Mouse (Mus musculus) lung, embryonic 16.5 days (tissue): ENCODE measurements around the gene Pknox2. TPM values are rescaled to one million over a fixed set of nuclear protein-coding genes. Genes with fewer than 3 reads are reported as not detected.

Experiments
- ATAC-seq: fragments of 200-750 bp; cut with Nextera tagmentation; 2 replicates; pipeline ENCODE4 v1.8.0; 2017; ENCODE audit warnings: low read depth, mild to moderate bottlenecking, moderate library complexity
- H3K27ac ChIP-seq: fragments of 300-500 bp; sonication (generic); 2 replicates; pipeline ENCODE4 v1.5.1; 2014; ENCODE audit warnings: mild to moderate bottlenecking, control low read depth, low read length
- H3K27me3 ChIP-seq: fragments of 300-500 bp; sonication (generic); 2 replicates; pipeline ENCODE4 v1.6.1; 2014; ENCODE audit warnings: low read depth, low read length, mixed read lengths; ENCODE audit not compliant: control insufficient read depth, insufficient read depth
- H3K36me3 ChIP-seq: fragments of 300-500 bp; sonication (generic); 2 replicates; pipeline ENCODE4 v1.6.1; 2014; ENCODE audit warnings: low read length; ENCODE audit not compliant: control insufficient read depth, insufficient read depth
- H3K4me1 ChIP-seq: fragments of 300-500 bp; sonication (generic); replicated peaks from 2 replicates; pipeline ENCODE4 v1.6.1; 2014; ENCODE audit warnings: low read length, mixed read lengths; ENCODE audit not compliant: control insufficient read depth, insufficient read depth
- H3K4me2 ChIP-seq: fragments of 300-500 bp; sonication (generic); 2 replicates; pipeline ENCODE4 v1.6.1; 2014; ENCODE audit warnings: low read depth, low read length, control low read depth
- H3K4me3 ChIP-seq: fragments of 300-500 bp; sonication (generic); 2 replicates; pipeline ENCODE4 v1.5.1; 2014; ENCODE audit warnings: mild to moderate bottlenecking, low read length, control low read depth
- H3K9ac ChIP-seq: fragments of 300-500 bp; sonication (generic); 2 replicates; pipeline ENCODE4 v1.6.1; 2014; ENCODE audit warnings: low read length, control low read depth
- H3K9me3 ChIP-seq: fragments of 300-500 bp; sonication (generic); 2 replicates; pipeline ENCODE4 v1.6.1; 2016; ENCODE audit warnings: low read length; ENCODE audit not compliant: control insufficient read depth
- WGBS: fragments of 180-500 bp; shearing (Covaris S2); extraction: QIAGEN DNeasy Blood & Tissue Kit; methylation state at CpG from one replicate; pipeline ENCODE4 v1.1.7; 2014; 5-methylcytosine and 5-hydroxymethylcytosine counted together
- polyA plus RNA-seq: library from polyadenylated mRNA; unstranded; fragments of >200 nt; fragmentation: Nextera tagmentation; extraction: Ambion mirVana; gene quantifications from 2 replicates; pipeline ENCODE4 v1.2.1, GENCODE M21; 2015

The Pknox2 gene
- polyA plus RNA-seq, 1 experiment from 2014 or later = 12.8 TPM

DNA sequence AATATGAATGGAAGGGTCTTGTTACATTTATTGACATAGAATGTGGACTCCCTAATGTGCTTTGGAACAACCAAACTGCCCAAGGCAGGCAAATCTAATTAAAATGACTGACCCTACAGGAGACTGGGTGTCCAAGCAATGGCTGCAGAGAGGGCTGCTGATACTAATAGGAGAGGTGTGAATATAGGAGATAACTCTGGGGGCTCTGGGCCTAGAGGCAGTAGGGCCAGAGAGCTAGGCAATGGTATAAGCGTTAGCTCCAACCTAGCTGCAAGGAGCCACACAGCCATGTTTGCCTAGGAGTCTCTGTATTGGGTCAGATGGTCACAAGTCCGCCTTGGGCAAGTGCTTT is 196.1 kb downstream of the Pknox2 start:
- Histone ChIP-seq H3K9me3 (no peaks in the 10 kb centered on the region), H3K27me3 (no peaks in the 10 kb centered on the region), H3K36me3 (no peaks in the 10 kb centered on the region), H3K4me1 (peaks cover 11% of the 10 kb centered on the region), H3K4me2 (no peak overlapping the region), H3K4me3 (no peak overlapping the region), H3K27ac (no peak overlapping the region), H3K9ac (no peak overlapping the region)
- WGBS = 77% methylated on average over 2 of the region's 2 CpGs
- ATAC-seq = no peak

DNA sequence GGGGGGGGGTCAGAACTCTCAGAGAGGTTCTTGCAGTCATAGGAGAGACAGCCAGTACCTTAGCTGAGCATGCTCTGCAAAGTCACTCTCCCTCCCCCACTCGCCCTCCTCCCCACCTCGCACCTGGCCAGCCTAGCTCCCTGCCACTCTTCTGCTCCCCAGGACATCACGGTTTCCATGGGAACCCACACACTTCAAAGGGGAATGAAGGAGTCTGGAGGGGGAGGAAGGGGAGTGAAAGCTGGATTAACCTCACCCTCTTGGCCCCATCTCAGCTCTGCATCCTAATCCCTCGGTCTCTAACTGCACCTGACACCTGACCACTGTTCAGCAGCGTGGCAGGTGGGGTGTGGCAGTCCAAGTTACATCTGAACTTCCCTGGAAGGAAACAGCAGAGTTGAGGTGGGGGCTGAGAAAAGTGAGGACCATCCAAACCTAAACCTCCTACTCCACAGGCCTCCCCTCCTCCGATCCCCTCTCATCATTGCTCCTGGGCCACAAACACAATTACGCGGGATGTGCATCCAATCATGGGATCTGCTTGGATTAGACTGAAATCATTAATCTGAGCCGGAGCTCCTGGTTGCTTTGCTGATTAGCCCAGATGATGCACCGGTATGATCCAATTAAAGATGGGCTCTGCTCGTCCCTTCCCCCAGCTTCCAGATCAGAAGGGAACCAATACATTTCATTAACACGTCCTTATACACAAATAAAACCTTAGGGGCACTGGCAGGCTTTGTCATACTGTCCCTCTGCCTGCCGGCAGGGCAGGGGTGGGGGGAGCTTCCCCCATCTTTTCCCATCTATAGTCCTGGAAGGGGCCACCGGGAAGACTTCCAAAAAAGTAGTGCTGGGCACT is 196.7 kb downstream of the Pknox2 start:
- Histone ChIP-seq H3K36me3 (no peaks in the 10 kb centered on the region), H3K4me1 (peaks cover 11% of the 10 kb centered on the region), H3K9me3 (no peaks in the 10 kb centered on the region), H3K4me3 (no peak overlapping the region), H3K4me2 (no peak overlapping the region), H3K27me3 (no peaks in the 10 kb centered on the region), H3K27ac (no peak overlapping the region), H3K9ac (no peak overlapping the region)
- ATAC-seq = no peak
- 23% methylated on average over 14 of the region's 14 CpGs for WGBS

DNA sequence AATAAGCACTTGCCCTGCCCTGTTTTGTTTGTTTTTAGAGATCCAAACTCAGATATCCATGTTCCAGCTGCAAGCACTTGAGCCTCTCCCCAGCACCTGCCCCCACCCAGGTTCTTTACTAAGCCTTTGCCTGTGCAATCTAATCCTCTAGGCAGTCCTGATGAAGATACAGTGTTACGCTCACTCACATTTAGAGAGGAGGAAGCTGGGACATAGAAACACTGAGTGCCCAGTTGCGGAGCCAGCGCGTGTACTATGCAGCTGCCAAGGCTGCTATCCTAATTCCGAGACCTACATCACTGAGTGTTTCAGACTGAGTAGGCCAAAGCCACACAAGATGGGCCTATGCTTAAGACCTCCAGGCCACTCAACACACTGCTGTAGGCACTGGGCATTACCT is 199.0 kb downstream of the Pknox2 start:
- Histone ChIP-seq H3K9me3 (no peaks in the 10 kb centered on the region), H3K27ac (peak overlapping the region; percentile 66), H3K9ac (no peak overlapping the region), H3K36me3 (no peaks in the 10 kb centered on the region), H3K27me3 (no peaks in the 10 kb centered on the region), H3K4me3 (no peak overlapping the region), H3K4me2 (no peak overlapping the region), H3K4me1 (peaks cover 11% of the 10 kb centered on the region)
- no peak for ATAC-seq
- WGBS = 82% methylated on average over 5 of the region's 5 CpGs

DNA sequence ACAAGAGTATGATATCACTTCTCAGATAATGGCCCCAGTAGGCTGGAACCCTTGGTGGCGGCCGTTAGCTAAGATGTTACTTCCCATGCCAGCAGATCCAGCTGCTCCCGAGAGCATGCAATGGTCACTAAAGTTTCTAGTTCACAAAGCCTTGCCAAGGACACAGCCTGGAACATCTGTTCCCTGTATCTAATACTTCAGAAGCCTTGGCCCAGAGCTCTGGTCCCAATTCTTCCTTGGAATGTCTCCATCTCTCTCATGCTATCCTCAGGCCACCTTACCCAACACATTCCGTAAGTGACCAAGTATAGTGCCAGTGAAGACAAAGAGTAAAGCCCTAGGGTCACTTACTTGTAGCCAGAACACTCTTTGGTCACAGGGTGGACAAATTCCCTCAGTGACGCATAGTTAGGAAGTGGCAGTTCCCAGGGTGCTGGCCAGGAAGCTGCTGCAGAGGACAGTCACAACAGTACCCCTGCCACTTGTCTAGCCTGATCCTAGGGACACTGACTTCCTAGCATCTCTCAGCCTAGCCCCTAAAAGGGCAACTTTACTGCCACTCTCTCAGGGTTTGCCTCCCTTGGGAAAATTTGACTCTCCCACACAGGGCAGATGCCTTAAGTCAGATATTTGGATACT is 200.0 kb downstream of the Pknox2 start:
- Histone ChIP-seq H3K9me3 (no peaks in the 10 kb centered on the region), H3K27me3 (no peaks in the 10 kb centered on the region), H3K9ac (no peak overlapping the region), H3K4me1 (peaks cover 11% of the 10 kb centered on the region), H3K4me3 (no peak overlapping the region), H3K4me2 (no peak overlapping the region), H3K36me3 (no peaks in the 10 kb centered on the region), H3K27ac (peak overlapping the region; percentile 66)
- 48% methylated on average over 5 of the region's 5 CpGs for WGBS
- ATAC-seq = peak; percentile 91

DNA sequence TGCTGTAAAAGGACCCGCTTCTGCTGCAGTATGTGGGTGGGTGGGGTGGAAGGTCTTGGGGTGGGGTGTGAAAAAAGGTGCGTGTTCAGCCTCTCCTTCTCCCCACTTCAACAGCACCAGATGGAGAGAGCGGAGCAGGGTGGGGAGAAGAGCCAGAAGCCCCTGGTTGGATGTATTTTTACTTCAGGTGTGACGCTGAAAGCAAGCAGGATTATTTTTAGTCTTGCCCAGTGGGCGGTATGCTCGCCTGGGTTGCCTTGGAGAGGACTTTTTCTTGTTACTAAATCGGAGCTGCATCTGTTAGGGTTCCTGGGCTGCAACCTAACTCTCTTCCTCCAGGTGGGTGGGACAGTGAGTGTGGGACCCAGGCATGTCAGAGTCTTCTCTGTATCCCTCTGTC is 202.4 kb downstream of the Pknox2 start:
- H3K9ac ChIP-seq = no peak overlapping the region
- H3K4me1 ChIP-seq = peaks cover 13% of the 10 kb centered on the region
- H3K27ac ChIP-seq = no peak overlapping the region
- no peak overlapping the region for H3K4me3 ChIP-seq
- H3K36me3 ChIP-seq = no peaks in the 10 kb centered on the region
- no peak for ATAC-seq
- WGBS = 65% methylated on average over 7 of the region's 7 CpGs
- H3K27me3 ChIP-seq = no peaks in the 10 kb centered on the region
- H3K4me2 ChIP-seq = no peak overlapping the region
- no peaks in the 10 kb centered on the region for H3K9me3 ChIP-seq

DNA sequence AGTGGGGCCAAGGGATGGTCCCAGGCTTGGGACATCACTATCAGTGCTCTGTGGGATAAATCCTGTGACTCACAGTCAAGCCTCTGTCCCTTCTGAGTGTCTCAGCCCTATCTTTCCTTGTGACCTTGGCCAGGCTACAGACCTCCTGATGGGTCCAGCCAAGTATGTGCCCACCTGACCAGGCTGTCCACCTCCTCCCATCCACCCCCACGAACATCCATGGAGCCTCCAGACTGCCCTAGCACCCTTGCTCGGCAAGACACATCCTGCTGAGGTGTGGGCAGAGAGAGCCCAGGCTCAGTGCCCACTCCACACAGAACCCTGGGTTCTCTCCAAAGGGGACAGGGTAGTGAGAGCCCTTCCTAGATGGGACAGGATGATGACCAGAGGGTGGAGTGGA is 204.6 kb downstream of the Pknox2 start:
- Histone ChIP-seq H3K27me3 (no peaks in the 10 kb centered on the region), H3K4me3 (no peak overlapping the region), H3K4me1 (0 out of 2 replicates have a peak, but pooled peaks cover 4% of the 10 kb centered on the region), H3K9ac (no peak overlapping the region), H3K4me2 (no peak overlapping the region), H3K9me3 (no peaks in the 10 kb centered on the region), H3K27ac (no peak overlapping the region), H3K36me3 (no peaks in the 10 kb centered on the region)
- whole genome bisulfite sequencing = 70% methylated on average over 2 of the region's 2 CpGs
- ATAC-seq = no peak

DNA sequence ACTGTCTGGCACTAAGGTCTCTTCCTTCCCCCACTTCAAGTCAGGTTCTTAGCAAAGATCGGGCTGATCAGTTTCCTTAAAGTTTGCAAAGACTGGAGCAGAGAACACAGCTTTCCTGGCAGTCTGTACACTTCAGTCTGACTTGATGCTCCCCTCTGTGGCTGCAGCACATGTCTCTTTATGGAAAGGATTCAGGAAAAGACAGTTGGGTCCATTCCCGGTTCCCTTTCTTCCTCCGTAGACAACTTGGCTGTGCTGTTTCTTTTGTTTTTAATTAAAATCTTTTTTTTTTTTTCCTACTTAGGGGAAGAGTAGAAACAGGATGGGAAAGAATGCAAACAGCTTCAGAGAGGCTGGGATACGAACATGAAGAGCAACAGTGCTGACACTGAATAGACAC is 205.1 kb downstream of the Pknox2 start:
- Histone ChIP-seq H3K27me3 (no peaks in the 10 kb centered on the region), H3K36me3 (no peaks in the 10 kb centered on the region), H3K4me1 (0 out of 2 replicates have a peak, but pooled peaks cover 4% of the 10 kb centered on the region), H3K4me2 (no peak overlapping the region), H3K27ac (no peak overlapping the region), H3K4me3 (no peak overlapping the region), H3K9ac (no peak overlapping the region), H3K9me3 (no peaks in the 10 kb centered on the region)
- no peak for ATAC-seq
- 63% methylated on average over 4 of the region's 4 CpGs for WGBS

DNA sequence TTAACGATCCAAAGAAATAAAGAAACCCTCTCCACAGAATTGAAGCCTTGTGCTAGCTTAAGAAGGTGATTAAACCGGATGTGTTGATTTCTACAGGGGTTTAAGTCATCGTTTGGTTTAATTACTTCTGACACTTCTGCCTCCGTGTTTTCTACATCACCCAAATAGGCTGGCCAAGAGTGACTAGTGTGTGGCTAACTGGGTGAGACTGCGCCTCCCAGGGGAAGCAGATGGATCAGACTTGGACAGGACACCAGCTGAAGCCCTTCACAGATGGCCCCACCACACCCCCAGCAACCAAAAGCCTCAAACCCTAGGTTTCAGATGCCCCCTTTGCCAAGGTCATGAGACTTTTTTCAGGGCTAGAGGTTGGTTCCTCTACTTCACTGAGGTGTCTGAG is 205.6 kb downstream of the Pknox2 start:
- no peak overlapping the region for H3K4me3 ChIP-seq
- H3K9me3 ChIP-seq = no peaks in the 10 kb centered on the region
- no peaks in the 10 kb centered on the region for H3K36me3 ChIP-seq
- no peaks in the 10 kb centered on the region for H3K27me3 ChIP-seq
- no peak overlapping the region for H3K27ac ChIP-seq
- H3K4me2 ChIP-seq = no peak overlapping the region
- whole genome bisulfite sequencing = 20% methylated on average over 5 of the region's 5 CpGs
- H3K9ac ChIP-seq = no peak overlapping the region
- no peak for ATAC-seq
- H3K4me1 ChIP-seq = 0 out of 2 replicates have a peak, but pooled peaks cover 4% of the 10 kb centered on the region

DNA sequence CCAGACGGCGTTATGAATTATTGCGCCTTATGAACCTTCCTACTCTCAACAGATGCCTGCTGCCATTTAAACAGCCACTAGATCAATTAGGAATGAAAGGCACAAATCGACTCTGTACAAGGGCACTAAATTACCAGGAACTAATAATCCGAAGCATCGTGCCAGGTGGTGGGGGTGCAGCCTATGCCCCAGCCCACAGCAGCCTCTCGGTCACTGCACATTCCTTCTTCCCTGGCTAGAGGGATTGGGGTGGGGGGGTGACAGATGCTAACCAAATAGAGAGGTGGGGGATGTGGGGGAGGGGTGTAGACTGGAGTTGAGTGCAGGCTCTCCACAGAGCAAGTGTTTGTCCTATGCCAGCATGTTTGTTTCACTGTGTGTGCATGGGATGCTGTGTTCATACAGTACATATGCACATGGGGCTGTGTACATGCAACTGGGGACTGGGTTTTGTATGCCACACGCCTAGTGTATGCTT is 208.6 kb downstream of the Pknox2 start:
- 0 out of 2 replicates have a peak, but pooled peaks have one; percentile 15 for ATAC-seq
- 48% methylated on average over 8 of the region's 8 CpGs for WGBS
- H3K4me1 ChIP-seq = peaks cover 9% of the 10 kb centered on the region; the same call in 1 of the 2 replicates

More for the DNA sequence above, 208.6 kb downstream of the Pknox2 start:
- Histone ChIP-seq H3K4me3 (no peak overlapping the region), H3K9ac (no peak overlapping the region), H3K27me3 (no peaks in the 10 kb centered on the region), H3K36me3 (0 out of 2 replicates have a peak, but pooled peaks cover 2% of the 10 kb centered on the region), H3K9me3 (no peaks in the 10 kb centered on the region), H3K27ac (no peak overlapping the region), H3K4me2 (no peak overlapping the region)
